Mouse (Mus musculus): ENCODE results near the gene Satb1.

DNA sequence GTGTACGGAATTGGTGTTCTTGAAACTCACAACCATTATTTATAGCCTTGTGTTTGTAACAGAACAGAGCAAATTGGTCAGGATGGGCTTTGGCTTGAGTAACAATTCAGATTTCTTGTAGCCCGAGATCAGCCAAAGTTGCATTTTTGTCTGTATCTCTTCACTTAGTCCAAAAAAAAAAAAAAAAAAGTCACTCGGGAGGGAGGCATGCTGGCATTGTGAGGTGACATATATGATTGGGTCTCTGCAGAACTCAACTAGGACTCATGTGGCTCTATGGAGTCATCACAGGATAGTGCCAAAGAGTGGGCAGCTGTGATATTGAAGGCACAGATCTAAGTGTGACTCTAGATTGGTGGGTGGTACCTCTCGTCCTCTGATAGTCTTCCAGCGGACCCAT lies 3.2 kb upstream of the Satb1 start:
- TF ChIP-seq CTCF (IDR thresholded peaks at IDR 0.05; ENCODE audit: insufficient read depth, low read depth, low read length) (no peak), POLR2A (IDR thresholded peaks at IDR 0.05; ENCODE audit: insufficient read depth, low read depth, low read length) (no peak)

All from olfactory bulb, adult 2 months (tissue).